ENCODE assay signal across 8 mouse cellular contexts in the genomic region with DNA sequence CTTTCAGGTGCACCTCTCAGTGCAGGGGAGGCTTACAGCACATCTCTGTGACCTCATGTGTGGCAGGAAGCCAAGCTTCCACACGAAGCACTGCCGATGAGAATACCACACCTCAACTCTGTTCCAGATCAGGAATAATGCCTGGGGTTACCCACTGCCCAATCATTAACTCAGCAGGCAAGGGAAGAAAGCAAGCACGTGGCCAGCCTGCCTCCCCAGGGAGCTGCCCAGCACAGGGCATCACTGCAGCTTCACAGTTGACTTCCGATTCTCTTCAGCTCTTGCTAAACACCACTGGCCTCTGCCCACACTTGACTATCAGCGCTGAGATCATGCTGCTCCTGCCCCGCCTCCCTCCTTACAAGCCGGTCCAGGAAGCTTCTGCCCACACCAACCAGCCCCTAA. TPM values are rescaled to one million over a fixed set of nuclear protein-coding genes. Genes with fewer than 3 reads are reported as not detected.
DNase-seq lines count a peak whose midpoint lies in the region; ATAC-seq and TF ChIP-seq lines count a peak whose summit lies in the region.

No protein-coding gene starts in this region.

- 8% methylated on average over 7 of the region's 7 CpGs for WGBS in heart, embryonic 16.5 days
- 3% methylated on average over 7 of the region's 7 CpGs for WGBS in macrophage (ENCODE audit: missing documents)
- under 1% methylated on average over 7 of the region's 7 CpGs for WGBS in spleen, adult 2 months

- peak overlapping the region; percentile 31; the same call in 1 of the 2 replicates for H3K27ac ChIP-seq in heart, embryonic 16.5 days (ENCODE audit: low read length)
- H3K27ac ChIP-seq in macrophage: peak overlapping the region; percentile 13; the same call in 1 of the 2 replicates
- peak overlapping the region; percentile 52 for H3K27ac ChIP-seq in spleen, adult 2 months (ENCODE audit: insufficient read depth, low read length)

- peaks cover 100% of the 10 kb centered on the region for H3K79me2 ChIP-seq in macrophage (ENCODE audit: inconsistent target)

- H3K36me3 ChIP-seq in heart, embryonic 16.5 days (ENCODE audit: control insufficient read depth, insufficient read depth): no peaks in the 10 kb centered on the region; the same call in 1 of the 2 replicates
- H3K36me3 ChIP-seq in macrophage (ENCODE audit: inconsistent target): no peaks in the 10 kb centered on the region
- no peaks in the 10 kb centered on the region; the same call in 1 of the 2 replicates for H3K36me3 ChIP-seq in spleen, adult 2 months (ENCODE audit: control insufficient read depth, insufficient read depth, low read length)

- peak; percentile 24; the same call in 1 of the 2 replicates for ATAC-seq in heart, embryonic 16.5 days (replicated peaks; ENCODE audit: extremely low read depth, insufficient read depth, low FRiP score)

- TF ChIP-seq CTCF in spleen, adult 2 months (IDR thresholded peaks at IDR 0.05; ENCODE audit: extremely low read depth, insufficient read depth, insufficient read length, insufficient replicate concordance): no peak

- H3K9ac ChIP-seq in heart, embryonic 16.5 days (ENCODE audit: low read length): no peak overlapping the region

- no peak for TF ChIP-seq POLR2A in spleen, adult 2 months (IDR thresholded peaks at IDR 0.05; ENCODE audit: low read depth, low read length)

- DNase-seq in layer of hippocampus, adult 11-12 months (ENCODE audit: low spot score): peak; percentile 40
- DNase-seq in layer of hippocampus, postnatal 10 days (ENCODE audit: low spot score in 2 of 2): no peak
- peak; percentile 86 for DNase-seq in MN1 (ENCODE audit: low spot score)
- peak; percentile 50 for DNase-seq in cerebellum, postnatal 36 days
- DNase-seq in kidney, postnatal 10 days: peak; percentile 75
- peak in 1 of 2 experiments; percentile 73 for DNase-seq in spleen, adult 2 months (ENCODE audit: low read depth in 1 of 2, low spot score in 2 of 2)

- no peaks in the 10 kb centered on the region for H3K27me3 ChIP-seq in heart, embryonic 16.5 days (ENCODE audit: control insufficient read depth, insufficient read depth, low read length)
- no peaks in the 10 kb centered on the region for H3K27me3 ChIP-seq in spleen, adult 2 months (ENCODE audit: control insufficient read depth, insufficient read depth, low read length)

- H3K4me1 ChIP-seq in heart, embryonic 16.5 days (ENCODE audit: control insufficient read depth, insufficient read depth, low read length): peaks cover 17% of the 10 kb centered on the region
- H3K4me1 ChIP-seq in spleen, adult 2 months (ENCODE audit: control insufficient read depth, insufficient read depth, insufficient read length): peaks cover 20% of the 10 kb centered on the region; the same call in 1 of the 2 replicates

- no peaks in the 10 kb centered on the region for H3K9me3 ChIP-seq in heart, embryonic 16.5 days (replicated peaks; ENCODE audit: control insufficient read depth, low read length)

- H3K4me3 ChIP-seq in heart, embryonic 16.5 days (ENCODE audit: low read length): no peak overlapping the region
- no peak overlapping the region for H3K4me3 ChIP-seq in macrophage (ENCODE audit: inconsistent target)
- H3K4me3 ChIP-seq in spleen, adult 2 months (ENCODE audit: extremely low read depth, insufficient read depth, insufficient read length): peak overlapping the region; percentile 8; the same call in 1 of the 2 replicates

- peak overlapping the region; percentile 36; the same call in 1 of the 2 replicates for H3K4me2 ChIP-seq in heart, embryonic 16.5 days (ENCODE audit: low read depth, low read length)

RNA-seq across cellular contexts. Expression of a gene that starts 7.6 kb away (rescaled TPM):
- 10 to 100 TPM; 66.8 to 68.4 TPM for total RNA-seq in layer of hippocampus, postnatal 10 days (2021)
- polyA plus RNA-seq in heart, embryonic 16.5 days (2015; fragmentation: Nextera tagmentation; extraction: Ambion mirVana): 17.8 and 18.4 TPM in 2 replicates
- 100 to 1,000 TPM in 17 of 26 experiments, 10 to 100 TPM in 9; 49.0 to 178 (median 127) TPM for total RNA-seq in macrophage (2018; cell fraction: chromatin; rRNA removed)
- 10 to 100 TPM; 23.2 to 45.5 (median 34.7) TPM for total RNA-seq in macrophage (2018; cell fraction: cytosol; rRNA removed)
- 100 to 1,000 TPM in 6 of 26 experiments, 10 to 100 TPM in 20; 48.0 to 114 (median 81.7) TPM for total RNA-seq in macrophage (2018; cell fraction: nucleus; rRNA removed)
- 25.0 to 37.1 TPM (median 25.6 TPM) in 3 replicates for polyA plus RNA-seq in macrophage (2018)
- polyA plus RNA-seq in spleen, adult 2 months (2012; rRNA removed): 26.5 and 27.3 TPM in 2 replicates

Comparison
In these comparisons a context has a peak if more than half of its experiments do, and no peak if none do; other contexts are left out.
1. DNase-seq: peak in layer of hippocampus, adult 11-12 months (single experiment), MN1 (single experiment), cerebellum, postnatal 36 days (2 of 2) and kidney, postnatal 10 days (single experiment); none in layer of hippocampus, postnatal 10 days (0 of 2).
2. Peak in every context shown above with its lines, with median percentiles within 50 percentile points of each other: H3K27ac ChIP-seq.